Mouse (Mus musculus) layer of hippocampus, postnatal 25 days (tissue): ENCODE data around the gene Coro2a. TPM values are rescaled to one million over a fixed set of nuclear protein-coding genes. Genes with fewer than 3 reads are reported as not detected.
A peak's percentile ranks its signal among the peaks of the same experiment; 100 is the strongest.
"Not testable (repeated sequence)": the region's sequence is repeated elsewhere in the genome, so short reads cannot be mapped to it uniquely, and the experiment has no call there.

Source experiments
- DNase-seq, 2 experiments: peaks; one replicate each; pipeline ENCODE4 v3.0.0; 2022; ENCODE audit warnings: mixed read lengths in 2 of 2, low spot score in 1 of 2; ENCODE audit errors: extremely low spot score in 1 of 2
- total RNA-seq, 2 experiments: library from RNA; stranded (reverse); gene quantifications; 2 replicates each; pipeline ENCODE4 v1.2.3; 2021

Gene Coro2a
- total RNA-seq, 2 experiments from 2014 or later, result 17.3 to 18.6 TPM

DNA sequence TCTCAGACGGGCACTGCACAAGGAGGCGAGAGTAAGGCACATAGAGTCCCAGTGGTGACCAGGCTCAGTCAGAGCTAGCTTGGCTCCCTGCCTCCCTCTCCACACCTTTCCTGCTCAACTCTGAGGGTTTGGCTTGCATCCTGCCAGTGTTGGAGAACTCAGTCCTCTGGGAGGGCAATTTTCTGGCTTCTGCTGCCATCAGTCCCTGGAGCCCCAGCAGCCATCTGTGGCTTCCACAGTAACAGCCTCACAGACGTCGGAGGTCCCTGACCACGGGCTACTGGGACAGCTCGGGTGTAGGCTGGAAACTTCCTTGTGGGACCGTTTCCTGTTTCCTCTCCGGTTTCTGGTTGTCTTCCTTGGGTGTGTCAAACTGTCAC lies 16.2 kb downstream of the Coro2a start:
- peak in 1 of 2 experiments; percentile 2 for DNase-seq

DNA sequence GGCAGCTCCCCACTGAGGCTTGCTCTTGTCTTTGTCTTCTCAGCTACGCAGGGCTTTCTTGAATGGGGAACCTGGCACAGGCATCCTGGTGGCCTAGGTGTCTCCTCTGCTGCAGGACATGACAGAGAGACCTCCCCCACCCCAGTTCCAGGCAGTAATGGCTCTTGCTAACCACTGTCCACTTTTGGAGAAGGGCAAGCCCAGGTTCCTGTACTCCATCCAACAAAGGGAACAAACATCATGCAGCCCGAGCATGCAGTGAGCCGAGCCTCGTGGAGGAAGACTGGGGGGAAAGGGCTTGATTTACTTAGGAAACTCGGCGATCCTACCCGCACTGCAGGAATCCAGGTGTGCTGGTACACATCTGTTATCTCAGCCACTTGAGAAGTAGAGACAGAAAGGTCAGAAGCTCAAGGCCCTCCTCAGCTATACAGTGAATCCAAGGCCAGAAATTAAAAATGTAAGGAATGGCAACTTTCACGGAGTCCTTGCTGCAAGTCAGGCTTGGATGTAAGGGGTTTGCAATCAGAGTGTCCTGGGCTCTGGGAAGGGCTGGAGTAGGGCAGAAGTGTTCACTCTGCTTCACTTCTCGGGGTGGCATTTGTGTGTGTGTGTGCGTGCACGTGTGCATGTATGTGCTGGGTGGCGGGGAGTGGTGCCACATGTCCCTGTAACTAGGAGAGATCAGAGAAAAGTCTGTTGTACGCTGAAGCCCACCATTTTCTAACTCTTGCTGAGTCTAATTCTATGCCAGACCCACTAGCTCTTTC lies 16.8 kb downstream of the Coro2a start:
- DNase-seq, result peak in 1 of 2 experiments; percentile 1

DNA sequence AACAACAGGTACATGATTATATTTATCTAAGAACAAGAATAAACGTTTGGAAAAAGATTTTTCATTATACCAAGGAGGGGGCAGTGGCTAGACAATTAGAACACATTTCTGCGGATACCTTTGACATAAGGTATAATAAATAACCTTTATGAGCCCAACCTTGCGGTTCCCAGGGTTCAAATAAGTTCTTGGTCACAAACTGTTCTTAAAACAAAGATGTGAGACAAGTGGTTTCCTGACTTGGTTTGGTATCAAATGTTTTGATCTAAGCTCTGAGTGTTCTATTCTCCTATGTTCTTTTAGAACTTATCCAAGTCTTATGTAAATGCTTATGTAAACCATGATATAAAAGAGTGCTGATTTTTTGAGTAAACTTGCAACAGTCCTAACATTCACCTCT lies 17.5 kb downstream of the Coro2a start:
- not testable (repeated sequence) for DNase-seq

DNA sequence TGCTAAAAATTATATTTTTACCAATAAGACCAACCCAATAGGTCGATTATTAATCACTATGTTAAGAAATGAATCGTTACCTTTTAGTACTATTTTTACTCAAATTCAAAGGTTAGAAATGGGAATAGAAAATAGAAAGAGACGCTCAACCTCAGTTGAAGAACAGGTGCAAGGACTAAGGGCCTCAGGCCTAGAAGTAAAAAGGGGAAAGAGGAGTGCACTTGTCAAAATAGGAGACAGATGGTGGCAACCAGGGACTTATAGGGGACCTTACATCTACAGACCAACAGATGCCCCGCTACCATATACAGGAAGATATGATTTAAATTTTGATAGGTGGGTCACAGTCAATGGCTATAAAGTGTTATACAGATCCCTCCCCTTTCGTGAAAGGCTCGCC lies 17.9 kb downstream of the Coro2a start:
- not testable (repeated sequence) for DNase-seq

DNA sequence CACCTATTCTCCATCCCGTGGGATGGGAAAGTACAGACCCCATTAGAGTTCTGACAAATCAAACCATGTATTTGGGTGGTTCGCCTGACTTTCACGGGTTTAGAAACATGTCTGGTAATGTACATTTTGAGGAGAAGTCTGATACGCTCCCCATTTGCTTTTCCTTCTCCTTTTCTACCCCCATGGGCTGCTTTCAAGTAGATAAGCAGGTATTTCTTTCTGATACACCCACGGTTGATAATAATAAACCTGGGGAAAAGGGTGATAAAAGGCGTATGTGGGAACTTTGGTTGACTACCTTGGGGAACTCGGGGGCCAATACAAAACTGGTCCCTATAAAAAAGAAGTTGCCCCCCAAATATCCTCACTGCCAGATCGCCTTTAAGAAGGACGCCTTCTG lies 20.0 kb downstream of the Coro2a start:
- not testable (repeated sequence) for DNase-seq

DNA sequence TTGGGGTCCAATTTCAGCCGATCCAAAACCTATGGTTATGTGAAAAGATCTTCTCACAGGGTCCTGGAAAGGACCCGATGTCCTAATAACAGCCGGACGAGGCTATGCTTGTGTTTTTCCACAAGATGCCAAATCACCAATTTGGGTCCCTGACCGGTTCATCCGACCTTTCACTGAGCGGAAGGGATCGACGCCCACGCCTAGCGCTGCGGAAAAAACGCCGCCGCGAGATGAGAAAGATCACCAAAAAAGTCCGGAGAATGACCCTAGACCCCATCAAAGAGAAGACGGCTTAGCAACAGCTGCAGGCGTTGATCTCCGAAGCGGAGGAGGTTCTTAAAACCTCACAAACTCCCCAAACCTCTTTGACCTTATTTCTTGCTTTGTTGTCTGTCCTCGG lies 20.4 kb downstream of the Coro2a start:
- not testable (repeated sequence) for DNase-seq

DNA sequence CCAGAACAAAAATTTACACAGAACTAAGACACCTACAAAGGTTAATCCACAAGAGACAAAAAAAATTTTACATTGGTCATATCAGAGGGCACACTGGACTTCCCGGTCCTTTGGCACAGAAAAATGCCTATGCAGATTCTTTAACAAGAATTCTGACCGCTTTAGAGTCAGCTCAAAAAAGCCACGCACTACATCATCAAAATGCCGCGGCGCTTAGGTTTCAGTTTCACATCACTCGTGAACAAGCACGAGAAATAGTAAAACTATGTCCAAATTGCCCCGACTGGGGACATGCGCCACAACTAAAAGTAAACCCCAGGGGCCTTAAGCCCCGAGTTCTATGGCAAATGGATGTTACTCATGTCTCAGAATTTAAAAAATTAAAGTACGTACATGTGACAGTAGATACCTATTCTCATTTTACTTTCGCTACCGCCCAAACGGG lies 21.2 kb downstream of the Coro2a start:
- not testable (repeated sequence) for DNase-seq

DNA sequence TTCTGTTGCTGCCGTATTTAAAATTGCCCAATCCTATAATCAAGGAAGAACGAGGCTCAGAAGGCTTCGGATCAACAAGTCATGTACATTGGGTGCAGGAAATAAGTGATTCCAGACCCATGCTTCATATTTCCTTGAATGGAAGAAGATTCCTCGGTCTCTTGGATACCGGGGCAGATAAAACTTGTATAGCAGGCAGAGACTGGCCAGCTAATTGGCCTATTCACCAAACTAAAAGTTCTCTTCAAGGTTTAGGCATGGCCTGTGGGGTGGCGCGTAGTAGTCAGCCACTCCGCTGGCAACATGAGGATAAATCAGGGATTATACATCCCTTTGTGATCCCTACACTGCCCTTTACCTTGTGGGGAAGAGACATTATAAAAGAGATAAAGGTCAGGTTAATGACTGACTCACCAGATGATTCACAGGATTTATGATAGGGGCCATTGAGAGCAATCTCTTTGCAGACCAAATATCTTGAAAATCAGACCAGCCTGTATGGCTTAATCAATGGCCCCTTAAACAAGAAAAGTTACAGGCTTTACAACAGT lies 23.1 kb downstream of the Coro2a start:
- DNase-seq, result not testable (repeated sequence)

DNA sequence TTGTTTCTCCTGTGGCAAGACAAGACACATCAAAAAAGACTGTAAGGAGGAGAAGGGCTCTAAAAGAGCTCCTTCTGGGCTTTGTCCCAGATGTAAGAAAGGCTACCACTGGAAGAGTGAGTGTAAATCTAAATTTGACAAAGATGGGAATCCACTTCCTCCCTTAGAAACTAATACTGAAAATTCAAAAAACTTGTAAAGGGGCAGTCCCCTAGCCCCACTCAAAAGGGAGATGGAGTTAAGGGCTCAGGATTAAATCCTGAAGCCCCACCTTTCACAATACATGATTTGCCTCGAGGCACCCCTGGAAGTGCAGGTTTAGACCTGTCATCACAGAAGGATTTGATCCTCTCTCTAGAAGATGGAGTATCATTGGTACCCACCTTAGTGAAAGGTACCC lies 23.8 kb downstream of the Coro2a start:
- DNase-seq, result no peak

DNA sequence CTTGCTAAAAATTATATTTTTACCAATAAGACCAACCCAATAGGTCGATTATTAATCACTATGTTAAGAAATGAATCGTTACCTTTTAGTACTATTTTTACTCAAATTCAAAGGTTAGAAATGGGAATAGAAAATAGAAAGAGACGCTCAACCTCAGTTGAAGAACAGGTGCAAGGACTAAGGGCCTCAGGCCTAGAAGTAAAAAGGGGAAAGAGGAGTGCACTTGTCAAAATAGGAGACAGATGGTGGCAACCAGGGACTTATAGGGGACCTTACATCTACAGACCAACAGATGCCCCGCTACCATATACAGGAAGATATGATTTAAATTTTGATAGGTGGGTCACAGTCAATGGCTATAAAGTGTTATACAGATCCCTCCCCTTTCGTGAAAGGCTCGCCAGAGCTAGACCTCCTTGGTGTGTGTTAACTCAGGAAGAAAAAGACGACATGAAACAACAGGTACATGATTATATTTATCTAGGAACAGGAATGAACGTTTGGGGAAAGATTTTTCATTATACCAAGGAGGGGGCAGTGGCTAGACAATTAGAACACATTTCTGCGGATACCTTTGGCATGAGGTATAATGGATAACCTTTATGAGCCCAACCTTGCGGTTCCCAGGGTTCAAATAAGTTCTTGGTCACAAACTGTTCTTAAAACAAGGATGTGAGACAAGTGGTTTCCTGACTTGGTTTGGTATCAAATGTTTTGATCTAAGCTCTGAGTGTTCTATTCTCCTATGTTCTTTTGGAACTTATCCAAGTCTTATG lies 26.3 kb downstream of the Coro2a start:
- not testable (repeated sequence) for DNase-seq

DNA sequence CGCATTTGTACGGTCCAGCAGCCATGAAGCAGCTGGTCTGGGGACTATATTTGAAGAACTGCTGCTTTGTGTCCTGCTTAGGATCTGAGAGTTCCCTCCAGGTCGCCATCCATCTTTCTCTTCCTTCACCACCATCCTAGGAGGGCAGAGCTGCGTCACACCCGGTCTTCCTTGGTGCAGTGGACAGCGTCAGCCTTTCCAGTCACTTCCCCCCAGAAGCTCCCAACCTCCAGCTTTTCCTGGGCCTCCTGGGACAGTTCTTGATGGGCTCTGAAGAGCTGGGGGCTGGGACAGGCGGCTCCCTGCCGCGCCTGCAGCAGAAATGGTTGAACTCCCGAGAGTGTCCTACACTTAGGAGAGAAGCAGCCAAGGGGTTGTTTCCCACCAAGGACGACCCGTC lies 27.2 kb downstream of the Coro2a start:
- DNase-seq, result peak in 1 of 2 experiments; percentile 1

DNA sequence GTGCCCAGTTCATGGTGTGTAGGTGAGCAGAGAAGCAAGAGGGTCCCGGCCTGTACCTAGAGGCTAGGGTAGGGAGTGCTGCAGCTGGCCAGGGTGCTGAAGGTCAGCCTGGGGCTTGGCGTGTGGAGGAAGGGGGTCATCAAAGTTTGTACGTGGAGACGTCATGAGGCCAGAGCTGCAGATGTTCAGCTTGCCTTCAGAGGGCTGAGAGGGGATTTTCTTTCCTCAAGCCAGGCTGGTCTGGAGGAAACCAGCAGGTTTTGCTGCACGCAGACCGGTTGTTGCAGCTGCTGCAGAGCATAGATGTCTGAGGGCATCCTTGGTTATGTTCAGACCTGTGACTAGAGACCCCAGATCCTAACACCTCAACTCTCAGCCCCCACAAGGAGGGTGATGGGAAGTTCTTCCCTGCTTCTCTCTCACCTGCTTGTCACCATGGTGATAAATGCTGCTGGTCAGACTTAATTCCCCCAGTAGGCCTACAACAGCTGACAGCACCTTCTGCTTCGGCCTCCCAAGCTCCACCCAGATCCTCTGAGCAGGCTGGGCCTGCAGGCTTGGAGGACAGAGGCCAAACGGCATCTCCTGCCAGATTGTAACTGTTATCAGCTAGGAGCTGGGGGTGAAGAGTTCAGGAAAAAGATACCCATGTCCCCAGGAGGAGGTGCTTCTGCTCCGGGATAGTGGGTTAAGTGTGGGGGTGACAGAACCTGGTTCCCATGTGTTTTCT lies 27.8 kb downstream of the Coro2a start:
- peak in 1 of 2 experiments; percentile 1 for DNase-seq

DNA sequence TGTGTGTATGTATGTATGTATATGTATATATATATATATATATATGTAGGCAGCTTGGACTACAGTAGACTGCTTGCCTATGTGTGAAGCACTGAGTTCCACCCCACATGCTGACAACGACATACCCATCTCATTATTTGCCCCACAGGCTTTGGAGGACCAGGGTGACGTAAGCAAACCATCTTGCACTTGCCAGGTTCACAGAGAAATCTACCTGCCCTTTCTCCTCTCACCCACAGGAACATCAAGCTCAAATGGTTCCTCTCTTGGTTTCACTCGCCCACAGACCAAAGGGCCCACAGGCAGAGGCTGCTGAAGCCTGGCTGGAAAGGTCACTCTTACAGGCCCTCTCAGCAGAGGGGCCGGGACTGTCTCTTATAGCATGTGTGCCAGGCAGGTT lies 29.4 kb downstream of the Coro2a start:
- DNase-seq, result peak in 1 of 2 experiments; percentile 0

DNA sequence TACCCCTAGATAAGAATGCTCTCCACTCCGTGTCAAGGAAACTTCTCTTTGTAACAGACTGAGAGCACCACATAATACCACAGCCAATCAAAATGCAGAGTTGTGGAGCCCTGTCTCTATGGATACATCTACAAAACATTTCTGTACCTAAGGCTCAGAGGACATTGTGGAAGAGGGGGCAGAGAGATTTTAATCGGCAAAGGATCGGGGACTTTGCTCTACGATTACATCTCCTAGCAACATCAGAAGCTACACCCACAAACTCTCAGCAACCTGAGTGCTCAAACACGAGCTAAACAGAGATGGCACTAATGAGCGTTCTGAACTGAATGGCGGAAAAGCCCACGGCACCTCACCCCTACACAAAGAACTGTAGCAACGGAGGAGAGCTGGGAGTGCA lies 30.3 kb downstream of the Coro2a start:
- DNase-seq, result no peak

DNA sequence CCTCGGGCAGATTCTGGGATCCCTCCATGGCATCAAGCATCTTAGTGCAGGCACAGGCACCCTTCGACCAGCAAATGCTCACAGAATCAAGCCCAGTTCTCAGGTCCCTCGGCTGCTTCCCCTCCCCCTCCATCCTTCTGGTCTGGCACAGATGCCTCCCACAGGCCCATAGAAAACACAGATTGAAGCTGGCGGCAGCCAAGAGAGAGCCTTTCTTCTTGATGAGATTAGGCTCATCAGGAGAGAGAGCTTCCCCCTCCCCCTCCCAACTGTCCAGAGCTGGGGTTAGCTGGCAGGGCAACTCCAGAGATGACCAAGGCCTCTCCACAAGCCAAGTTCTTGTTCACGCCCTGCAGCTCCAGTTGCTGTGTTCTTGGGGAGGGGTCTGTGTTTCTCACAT lies 32.3 kb downstream of the Coro2a start:
- DNase-seq, result peak in 1 of 2 experiments; percentile 56

DNA sequence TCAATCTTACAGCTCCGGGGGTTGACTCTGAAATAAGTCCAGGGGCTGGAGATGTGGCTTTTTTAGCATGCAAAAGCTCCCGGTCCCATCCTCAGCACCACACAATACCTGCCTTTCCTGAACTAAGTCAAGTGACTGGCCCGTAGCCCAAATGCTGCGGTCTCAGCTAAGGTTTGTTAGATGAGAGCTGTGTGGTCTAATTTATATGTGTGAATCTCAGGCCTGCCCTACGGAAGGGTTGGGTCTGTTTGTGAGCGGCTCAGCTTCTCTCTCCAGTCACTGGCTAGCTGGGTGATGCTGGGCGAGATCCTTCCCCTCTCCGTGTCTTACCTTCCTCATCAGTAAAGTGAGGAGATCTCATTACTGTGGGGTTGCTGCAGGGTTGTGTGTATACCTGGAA lies 33.8 kb downstream of the Coro2a start:
- DNase-seq, result peak in 1 of 2 experiments; percentile 1

DNA sequence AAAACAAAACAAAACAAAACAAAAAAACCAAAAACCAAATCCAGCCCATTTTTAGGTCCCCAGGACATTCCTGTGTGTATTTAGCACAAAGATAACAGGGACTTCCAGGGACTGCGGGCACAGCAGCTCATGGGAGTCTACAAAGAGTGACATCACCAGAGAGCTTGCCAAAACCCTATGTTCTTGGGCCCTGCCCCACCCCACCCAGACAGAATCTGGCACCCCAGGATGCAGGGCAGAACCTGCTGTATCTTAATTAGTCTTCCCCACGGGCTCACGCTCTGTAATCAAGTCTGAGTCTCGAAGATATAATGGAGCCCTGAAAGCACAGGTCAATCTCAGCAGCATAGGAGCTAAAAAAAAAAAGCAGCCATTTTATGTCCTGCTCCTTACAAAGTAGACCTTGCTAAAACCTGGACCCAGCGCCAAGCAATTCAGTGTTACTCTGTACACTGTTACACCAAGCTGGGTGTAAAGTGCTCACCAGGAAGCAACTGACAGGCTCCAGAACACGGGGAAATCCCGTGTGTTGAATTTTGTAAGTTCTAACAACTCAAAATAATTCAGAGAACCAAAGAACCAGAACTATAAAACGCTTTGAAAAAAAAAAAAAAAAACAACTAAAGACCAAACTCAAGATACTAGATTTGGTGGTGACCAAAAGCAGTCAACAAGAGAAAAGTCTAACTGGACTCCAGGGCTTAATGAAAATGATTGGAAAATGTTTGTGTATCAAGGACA lies 34.9 kb downstream of the Coro2a start:
- peak in 1 of 2 experiments; percentile 1 for DNase-seq

DNA sequence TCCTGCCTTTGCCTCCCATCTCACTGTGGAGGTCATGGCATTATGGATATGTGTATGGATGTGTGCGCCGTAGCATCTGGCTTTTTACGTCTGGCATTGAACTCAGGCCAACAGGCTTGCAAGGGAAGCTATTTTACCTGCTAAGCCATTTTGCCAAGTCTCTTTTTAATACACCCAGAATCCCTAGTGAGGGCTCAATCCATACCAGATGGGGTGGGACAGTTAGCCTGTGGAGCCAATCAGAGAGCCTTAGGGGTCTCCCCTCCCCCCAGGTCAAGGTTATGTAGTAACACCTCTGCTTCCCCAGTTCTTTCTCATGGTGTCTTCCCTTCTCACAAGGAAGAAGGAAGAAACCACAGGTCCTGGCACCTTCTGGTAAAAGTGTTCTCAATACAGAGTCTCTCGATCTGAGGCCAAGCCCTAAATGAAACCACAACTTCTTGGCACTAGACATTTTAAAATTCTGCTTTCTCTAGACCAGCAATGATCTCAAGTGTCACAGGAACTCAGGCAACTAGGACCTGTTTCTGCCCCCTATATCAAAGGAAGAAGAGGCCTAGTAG lies 36.5 kb downstream of the Coro2a start:
- DNase-seq, result no peak

DNA sequence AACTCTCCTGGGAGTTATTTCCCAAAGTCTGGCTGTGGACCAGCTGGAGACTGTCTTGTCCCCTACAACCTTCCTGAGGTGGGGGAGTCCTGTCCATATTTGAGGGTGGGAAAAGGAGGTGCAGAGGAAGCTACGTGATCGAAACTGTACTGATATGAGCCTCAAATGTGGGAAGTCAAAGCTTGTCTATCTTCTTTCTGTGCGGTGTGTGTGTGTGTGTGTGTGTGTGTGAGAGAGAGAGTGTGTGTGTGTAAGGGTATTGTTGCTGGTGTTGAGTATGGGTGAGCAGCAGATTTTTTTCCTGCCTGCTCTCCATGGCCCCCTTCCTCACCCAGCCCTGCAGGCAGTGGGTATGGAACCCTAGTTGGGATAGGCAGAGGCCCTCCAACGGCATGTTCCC lies 37.8 kb downstream of the Coro2a start:
- DNase-seq, result peak in 1 of 2 experiments; percentile 0

DNA sequence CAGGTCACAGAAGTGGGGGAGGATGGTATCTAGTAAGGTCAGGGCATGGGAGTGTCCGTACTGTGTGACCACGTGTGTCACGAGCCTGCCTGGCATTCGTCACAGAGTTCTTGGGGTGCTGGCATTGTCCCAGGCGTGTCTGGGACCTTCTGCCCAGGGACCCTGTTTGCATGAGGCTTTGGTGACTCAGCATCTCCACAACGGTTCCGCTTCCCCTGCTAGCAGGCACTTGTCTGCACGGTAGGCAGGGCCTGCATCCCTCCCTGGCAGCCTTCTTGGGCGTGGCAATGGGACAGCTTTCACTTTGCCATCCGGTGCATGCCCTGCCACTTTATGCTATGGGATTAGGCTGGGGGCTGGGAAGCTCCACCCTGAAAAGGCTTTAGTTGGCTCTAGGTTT lies 38.2 kb downstream of the Coro2a start:
- DNase-seq, result peak in 1 of 2 experiments; percentile 2
